Mouse (Mus musculus): ENCODE measurements around the gene Tmem120b. TPM values are rescaled to one million over a fixed set of nuclear protein-coding genes. Genes with fewer than 3 reads are reported as not detected.
A peak's percentile ranks its signal among the peaks of the same experiment; 100 is the strongest.

Tmem120b gene
- polyA plus RNA-seq, 1 experiment from 2014 or later = 13.0 TPM

GRCm38 (mm10) chr5:123130030-123130813 lies 62.0 kb downstream of the Tmem120b start:
- Histone ChIP-seq H3K27me3 (replicated peaks) (no peaks in the 10 kb centered on the region), H3K36me3 (no peaks in the 10 kb centered on the region), H3K9ac (no peak overlapping the region), H3K4me2 (no peak overlapping the region), H3K27ac (ENCODE audit: poor library complexity, severe bottlenecking) (no peak overlapping the region), H3K4me1 (replicated peaks) (peaks cover 56% of the 10 kb centered on the region), H3K9me3 (replicated peaks) (no peaks in the 10 kb centered on the region), H3K4me3 (no peak overlapping the region)
- WGBS = 86% methylated on average over 9 of the region's 9 CpGs
- ATAC-seq (ENCODE audit: insufficient number of reproducible peaks, low FRiP score) = no peak

GRCm38 (mm10) chr5:123130814-123131148 lies 62.6 kb downstream of the Tmem120b start:
- Histone ChIP-seq H3K9me3 (replicated peaks) (no peaks in the 10 kb centered on the region), H3K27ac (ENCODE audit: poor library complexity, severe bottlenecking) (no peak overlapping the region), H3K9ac (no peak overlapping the region), H3K4me3 (no peak overlapping the region), H3K4me2 (no peak overlapping the region), H3K27me3 (replicated peaks) (no peaks in the 10 kb centered on the region), H3K36me3 (no peaks in the 10 kb centered on the region), H3K4me1 (replicated peaks) (peaks cover 56% of the 10 kb centered on the region)
- WGBS = 81% methylated on average over 5 of the region's 5 CpGs
- no peak for ATAC-seq (ENCODE audit: insufficient number of reproducible peaks, low FRiP score)

GRCm38 (mm10) chr5:123132308-123133071 lies 64.3 kb downstream of the Tmem120b start, which contains the start of gene Rhof:
Gene Rhof, minus strand, starts transcription at chr5:123132692.
- Histone ChIP-seq H3K4me2 (peak within 1 kb of the TSS; percentile 94), H3K9ac (peak within 1 kb of the TSS; percentile 66), H3K9me3 (replicated peaks) (no peaks in the 10 kb centered on the region), H3K27ac (ENCODE audit: poor library complexity, severe bottlenecking) (peak within 1 kb of the TSS; percentile 100), H3K4me1 (replicated peaks) (peaks cover 68% of the 10 kb centered on the region), H3K27me3 (replicated peaks) (no peaks in the 10 kb centered on the region), H3K4me3 (peak within 1 kb of the TSS; percentile 46), H3K36me3 (no peaks in the 10 kb centered on the region)
- 1% methylated on average over 44 of the region's 44 CpGs for WGBS
- ATAC-seq (ENCODE audit: insufficient number of reproducible peaks, low FRiP score) = peak; percentile 57

GRCm38 (mm10) chr5:123133083-123133783 lies 65.0 kb downstream of the Tmem120b start:
- H3K27me3 ChIP-seq (replicated peaks) = no peaks in the 10 kb centered on the region
- H3K27ac ChIP-seq (ENCODE audit: poor library complexity, severe bottlenecking) = peak overlapping the region; percentile 100
- WGBS = 14% methylated on average over 18 of the region's 18 CpGs
- H3K9ac ChIP-seq = no peak overlapping the region
- peak overlapping the region; percentile 94 for H3K4me2 ChIP-seq
- 0 out of 2 replicates have a peak overlapping the region, but pooled peaks have one; percentile 6 for H3K4me3 ChIP-seq
- no peaks in the 10 kb centered on the region for H3K9me3 ChIP-seq (replicated peaks)
- ATAC-seq (ENCODE audit: insufficient number of reproducible peaks, low FRiP score) = no peak
- H3K4me1 ChIP-seq (replicated peaks) = peaks cover 75% of the 10 kb centered on the region
- H3K36me3 ChIP-seq = no peaks in the 10 kb centered on the region

GRCm38 (mm10) chr5:123133784-123134143 lies 65.5 kb downstream of the Tmem120b start:
- Histone ChIP-seq H3K27ac (ENCODE audit: poor library complexity, severe bottlenecking) (peak overlapping the region; percentile 100), H3K36me3 (no peaks in the 10 kb centered on the region), H3K4me2 (peak overlapping the region; percentile 94), H3K27me3 (replicated peaks) (no peaks in the 10 kb centered on the region), H3K9me3 (replicated peaks) (no peaks in the 10 kb centered on the region), H3K4me3 (0 out of 2 replicates have a peak overlapping the region, but pooled peaks have one; percentile 67), H3K9ac (no peak overlapping the region), H3K4me1 (replicated peaks) (peaks cover 75% of the 10 kb centered on the region)
- ATAC-seq (ENCODE audit: insufficient number of reproducible peaks, low FRiP score) = no peak
- 37% methylated on average over 7 of the region's 7 CpGs for WGBS

- Histone ChIP-seq H3K36me3 (no peaks in the 10 kb centered on the region), H3K27ac (ENCODE audit: poor library complexity, severe bottlenecking) (peak overlapping the region; percentile 100), H3K4me3 (peak overlapping the region; percentile 67), H3K4me1 (replicated peaks) (peaks cover 77% of the 10 kb centered on the region), H3K4me2 (peak overlapping the region; percentile 94), H3K9ac (peak overlapping the region; percentile 98), H3K9me3 (replicated peaks) (no peaks in the 10 kb centered on the region), H3K27me3 (replicated peaks) (no peaks in the 10 kb centered on the region)
- 4% methylated on average over 13 of the region's 13 CpGs for WGBS
- ATAC-seq (ENCODE audit: insufficient number of reproducible peaks, low FRiP score) = no peak
Measured at GRCm38 (mm10) chr5:123134186-123134874, 66.1 kb downstream of the Tmem120b start.

- WGBS = 14% methylated on average over 8 of the region's 8 CpGs
- H3K36me3 ChIP-seq = no peaks in the 10 kb centered on the region
- peaks cover 78% of the 10 kb centered on the region for H3K4me1 ChIP-seq (replicated peaks)
Measured at GRCm38 (mm10) chr5:123134875-123135382, 66.7 kb downstream of the Tmem120b start.

GRCm38 (mm10) chr5:123135471-123136360 lies 67.5 kb downstream of the Tmem120b start:
- Histone ChIP-seq H3K4me3 (peak overlapping the region; percentile 67), H3K9ac (peak overlapping the region; percentile 98), H3K9me3 (replicated peaks) (no peaks in the 10 kb centered on the region), H3K4me2 (peak overlapping the region; percentile 94), H3K27ac (ENCODE audit: poor library complexity, severe bottlenecking) (peak overlapping the region; percentile 100), H3K4me1 (replicated peaks) (peaks cover 78% of the 10 kb centered on the region), H3K27me3 (replicated peaks) (no peaks in the 10 kb centered on the region), H3K36me3 (no peaks in the 10 kb centered on the region)
- WGBS = under 1% methylated on average over 30 of the region's 30 CpGs
- ATAC-seq (ENCODE audit: insufficient number of reproducible peaks, low FRiP score) = peak; percentile 75

More at GRCm38 (mm10) chr5:123134875-123135382, 66.7 kb downstream of the Tmem120b start:
- Histone ChIP-seq H3K9me3 (replicated peaks) (no peaks in the 10 kb centered on the region), H3K9ac (peak overlapping the region; percentile 98; the same call in 1 of the 2 replicates), H3K27ac (ENCODE audit: poor library complexity, severe bottlenecking) (peak overlapping the region; percentile 100), H3K27me3 (replicated peaks) (no peaks in the 10 kb centered on the region), H3K4me3 (peak overlapping the region; percentile 67), H3K4me2 (peak overlapping the region; percentile 94)
- no peak for ATAC-seq (ENCODE audit: insufficient number of reproducible peaks, low FRiP score)

- peak overlapping the region; percentile 98 for H3K9ac ChIP-seq
- H3K27me3 ChIP-seq (replicated peaks) = no peaks in the 10 kb centered on the region
- peaks cover 78% of the 10 kb centered on the region for H3K4me1 ChIP-seq (replicated peaks)
- H3K9me3 ChIP-seq (replicated peaks) = no peaks in the 10 kb centered on the region
- 0% methylated on average over 13 of the region's 13 CpGs for WGBS
- peak overlapping the region; percentile 100 for H3K27ac ChIP-seq (ENCODE audit: poor library complexity, severe bottlenecking)
- peak overlapping the region; percentile 67 for H3K4me3 ChIP-seq
- no peaks in the 10 kb centered on the region for H3K36me3 ChIP-seq
- peak overlapping the region; percentile 94 for H3K4me2 ChIP-seq
- ATAC-seq (ENCODE audit: insufficient number of reproducible peaks, low FRiP score) = peak; percentile 78
Measured at GRCm38 (mm10) chr5:123136361-123137043, 68.3 kb downstream of the Tmem120b start.

Measured in heart, embryonic 12.5 days (tissue).